Mouse (Mus musculus): ENCODE measurements around the gene Procr. TPM values are rescaled to one million over a fixed set of nuclear protein-coding genes. Genes with fewer than 3 reads are reported as not detected.

Gene Procr
- polyA plus RNA-seq, 1 experiment = 4.4 TPM

DNA sequence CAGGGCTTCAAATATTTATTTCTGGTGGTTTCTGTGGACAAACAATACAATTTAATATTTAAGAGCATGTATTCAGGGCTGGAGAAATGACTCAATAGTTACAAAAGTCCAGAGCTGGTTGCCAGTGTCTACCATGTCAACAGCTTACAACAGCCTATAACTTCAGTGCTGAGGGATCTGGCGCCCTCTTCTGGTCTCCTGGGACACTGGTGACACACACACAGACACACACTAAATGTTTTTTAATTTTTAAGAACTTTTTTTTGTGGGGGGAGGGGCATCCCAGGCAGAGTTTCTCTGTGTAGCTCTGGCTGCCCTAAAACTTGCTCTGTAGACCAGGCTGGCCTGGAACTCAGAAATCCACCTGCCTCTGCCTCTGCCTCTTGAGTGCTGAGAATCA is 4.8 kb downstream of the Procr start:
- H3K79me3 ChIP-seq (ENCODE audit: low read depth) = no peaks in the 10 kb centered on the region
- no peak overlapping the region for H3K4me3 ChIP-seq (ENCODE audit: insufficient read depth, poor library complexity, severe bottlenecking)
- TF ChIP-seq USF1 (IDR thresholded peaks at IDR 0.05; ENCODE audit: low read depth) (no peak), CTCF (IDR thresholded peaks at IDR 0.05; ENCODE audit: control insufficient read depth, insufficient read depth, insufficient read length) (no peak), MYOG (IDR thresholded peaks at IDR 0.05; ENCODE audit: control insufficient read depth, extremely low read depth, insufficient read length) (no peak), CEBPB (IDR thresholded peaks at IDR 0.05; ENCODE audit: low read depth) (no peak), FOSL1 (IDR thresholded peaks at IDR 0.05; ENCODE audit: insufficient read depth, low read length, poor library complexity, severe bottlenecking) (no peak), MAX (IDR thresholded peaks at IDR 0.05) (no peak), MYOD1 (IDR thresholded peaks at IDR 0.05; ENCODE audit: control insufficient read depth, insufficient read length, low read depth) (no peak)
- peaks cover 6% of the 10 kb centered on the region for H3K27me3 ChIP-seq (ENCODE audit: control insufficient read depth, insufficient read depth, insufficient read length)
- H3K36me3 ChIP-seq (ENCODE audit: control insufficient read depth, insufficient read depth) = no peaks in the 10 kb centered on the region
- H3ac ChIP-seq (ENCODE audit: control insufficient read depth, insufficient read length, low read depth) = no peak overlapping the region
- H3K79me2 ChIP-seq (ENCODE audit: control insufficient read depth, insufficient read depth) = no peaks in the 10 kb centered on the region

- H3K27me3 ChIP-seq (ENCODE audit: control insufficient read depth, insufficient read depth, insufficient read length) = peaks cover 9% of the 10 kb centered on the region
- no peak overlapping the region for H3K4me3 ChIP-seq (ENCODE audit: insufficient read depth, poor library complexity, severe bottlenecking)
- no peak overlapping the region for H3ac ChIP-seq (ENCODE audit: control insufficient read depth, insufficient read length, low read depth)
- no peaks in the 10 kb centered on the region for H3K79me2 ChIP-seq (ENCODE audit: control insufficient read depth, insufficient read depth)
- TF ChIP-seq USF1 (IDR thresholded peaks at IDR 0.05; ENCODE audit: low read depth) (no peak), MYOG (IDR thresholded peaks at IDR 0.05; ENCODE audit: control insufficient read depth, extremely low read depth, insufficient read length) (no peak), FOSL1 (IDR thresholded peaks at IDR 0.05; ENCODE audit: insufficient read depth, low read length, poor library complexity, severe bottlenecking) (no peak), MAX (IDR thresholded peaks at IDR 0.05) (no peak), MYOD1 (IDR thresholded peaks at IDR 0.05; ENCODE audit: control insufficient read depth, insufficient read length, low read depth) (no peak), CEBPB (IDR thresholded peaks at IDR 0.05; ENCODE audit: low read depth) (no peak), CTCF (IDR thresholded peaks at IDR 0.05; ENCODE audit: control insufficient read depth, insufficient read depth, insufficient read length) (no peak)
- no peaks in the 10 kb centered on the region for H3K36me3 ChIP-seq (ENCODE audit: control insufficient read depth, insufficient read depth)
- no peaks in the 10 kb centered on the region for H3K79me3 ChIP-seq (ENCODE audit: low read depth)
Observed at GRCm38 (mm10) chr2:155756855-155757566, 6.1 kb downstream of the Procr start.

DNA sequence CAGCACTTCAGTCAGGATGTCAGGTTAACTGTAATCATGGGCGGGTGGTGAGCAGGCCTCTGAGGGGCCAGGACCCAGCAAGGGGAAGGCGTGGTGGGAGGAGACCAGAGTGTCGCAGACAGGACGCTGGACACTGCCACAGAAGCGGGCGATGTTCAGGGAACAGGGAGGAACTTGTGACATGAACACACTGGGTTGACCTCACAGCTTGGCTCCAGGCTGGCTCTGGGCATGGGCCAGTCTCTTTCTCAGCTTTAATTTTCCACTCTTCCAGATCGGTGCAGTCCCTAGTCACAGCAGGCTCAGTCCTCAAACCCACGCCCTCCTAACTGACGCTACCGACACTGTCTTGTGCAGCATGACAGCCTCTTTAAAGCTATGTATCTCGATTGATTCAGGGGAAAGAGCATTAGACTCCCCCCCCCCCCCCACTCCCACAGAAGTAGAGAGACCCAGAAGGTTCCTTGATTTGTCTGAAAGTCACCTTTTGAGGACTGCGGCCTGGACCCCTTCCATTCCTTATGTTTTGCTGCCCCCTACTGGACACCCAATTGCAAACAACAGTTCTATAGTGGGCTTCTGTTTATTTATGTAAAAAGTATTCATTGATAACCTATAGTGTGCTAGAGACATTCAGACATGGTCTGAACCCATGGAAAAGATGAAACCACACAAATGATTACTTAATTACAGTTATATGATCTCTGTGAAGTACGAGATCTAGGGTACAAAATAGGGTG is 13.9 kb downstream of the Procr start:
- H3K79me3 ChIP-seq (ENCODE audit: low read depth) = no peaks in the 10 kb centered on the region
- peaks cover 7% of the 10 kb centered on the region for H3K27me3 ChIP-seq (ENCODE audit: control insufficient read depth, insufficient read depth, insufficient read length)
- no peaks in the 10 kb centered on the region for H3K79me2 ChIP-seq (ENCODE audit: control insufficient read depth, insufficient read depth)
- peak overlapping the region; percentile 24 for H3ac ChIP-seq (ENCODE audit: control insufficient read depth, insufficient read length, low read depth)
- TF ChIP-seq CTCF (IDR thresholded peaks at IDR 0.05; ENCODE audit: control insufficient read depth, insufficient read depth, insufficient read length) = no peak
- no peak for TF ChIP-seq MYOG (IDR thresholded peaks at IDR 0.05; ENCODE audit: control insufficient read depth, extremely low read depth, insufficient read length)
- TF ChIP-seq CEBPB (IDR thresholded peaks at IDR 0.05; ENCODE audit: low read depth) = no peak
- TF ChIP-seq FOSL1 (IDR thresholded peaks at IDR 0.05; ENCODE audit: insufficient read depth, low read length, poor library complexity, severe bottlenecking) = no peak
- TF ChIP-seq MAX (IDR thresholded peaks at IDR 0.05) = no peak
- TF ChIP-seq MYOD1 (IDR thresholded peaks at IDR 0.05; ENCODE audit: control insufficient read depth, insufficient read length, low read depth) = no peak
- no peak for TF ChIP-seq USF1 (IDR thresholded peaks at IDR 0.05; ENCODE audit: low read depth)
- H3K4me3 ChIP-seq (ENCODE audit: insufficient read depth, poor library complexity, severe bottlenecking) = no peak overlapping the region
- H3K36me3 ChIP-seq (ENCODE audit: control insufficient read depth, insufficient read depth) = no peaks in the 10 kb centered on the region

GRCm38 (mm10) chr2:155773664-155774063 is 22.7 kb downstream of the Procr start:
- no peak for TF ChIP-seq CEBPB (IDR thresholded peaks at IDR 0.05; ENCODE audit: low read depth)
- no peak for TF ChIP-seq MYOG (IDR thresholded peaks at IDR 0.05; ENCODE audit: control insufficient read depth, extremely low read depth, insufficient read length)
- no peak for TF ChIP-seq CTCF (IDR thresholded peaks at IDR 0.05; ENCODE audit: control insufficient read depth, insufficient read depth, insufficient read length)
- no peak for TF ChIP-seq FOSL1 (IDR thresholded peaks at IDR 0.05; ENCODE audit: insufficient read depth, low read length, poor library complexity, severe bottlenecking)
- no peak for TF ChIP-seq MAX (IDR thresholded peaks at IDR 0.05)
- no peak for TF ChIP-seq USF1 (IDR thresholded peaks at IDR 0.05; ENCODE audit: low read depth)
- TF ChIP-seq MYOD1 (IDR thresholded peaks at IDR 0.05; ENCODE audit: control insufficient read depth, insufficient read length, low read depth) = no peak
- H3K27me3 ChIP-seq (ENCODE audit: control insufficient read depth, insufficient read depth, insufficient read length) = peaks cover 55% of the 10 kb centered on the region

DNA sequence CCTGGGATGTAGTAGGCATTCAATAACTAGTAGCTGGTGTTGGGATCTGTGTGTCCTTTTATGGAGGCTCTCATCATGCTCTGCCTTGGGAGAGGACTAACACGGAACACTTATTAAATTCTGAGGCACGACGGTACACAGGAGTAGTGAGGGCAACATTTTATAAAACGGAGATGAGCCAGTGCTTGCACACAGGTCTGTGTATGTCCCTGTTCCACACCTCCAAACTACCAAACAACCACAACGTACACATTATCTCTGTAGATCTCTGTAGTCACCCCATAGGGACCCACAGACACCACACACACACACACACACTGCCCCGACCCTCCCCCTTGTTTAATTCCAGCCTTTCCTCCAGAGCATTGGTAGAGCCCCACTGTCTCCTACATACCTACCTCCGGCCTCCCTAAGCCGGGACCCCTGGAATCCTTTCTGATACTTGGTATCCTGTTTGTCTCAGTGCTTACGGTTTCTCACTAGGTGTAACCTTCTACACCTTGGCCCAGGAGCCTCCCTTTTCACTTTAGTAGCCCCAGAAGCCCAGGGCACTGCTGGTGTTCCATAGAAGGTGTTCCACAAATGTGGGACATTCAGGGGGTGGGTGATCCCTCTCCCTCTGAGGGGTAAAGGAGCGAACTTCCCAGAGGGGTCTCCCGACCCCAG is 23.5 kb downstream of the Procr start:
- no peaks in the 10 kb centered on the region for H3K79me2 ChIP-seq (ENCODE audit: control insufficient read depth, insufficient read depth)
- TF ChIP-seq MYOD1 (IDR thresholded peaks at IDR 0.05; ENCODE audit: control insufficient read depth, insufficient read length, low read depth) (no peak), CEBPB (IDR thresholded peaks at IDR 0.05; ENCODE audit: low read depth) (no peak), FOSL1 (IDR thresholded peaks at IDR 0.05; ENCODE audit: insufficient read depth, low read length, poor library complexity, severe bottlenecking) (no peak), MAX (IDR thresholded peaks at IDR 0.05) (no peak)
- H3K79me3 ChIP-seq (ENCODE audit: low read depth) = no peaks in the 10 kb centered on the region
- H3K4me3 ChIP-seq (ENCODE audit: insufficient read depth, poor library complexity, severe bottlenecking) = no peak overlapping the region
- no peaks in the 10 kb centered on the region for H3K36me3 ChIP-seq (ENCODE audit: control insufficient read depth, insufficient read depth)
- H3ac ChIP-seq (ENCODE audit: control insufficient read depth, insufficient read length, low read depth) = no peak overlapping the region
- H3K27me3 ChIP-seq (ENCODE audit: control insufficient read depth, insufficient read depth, insufficient read length) = peaks cover 60% of the 10 kb centered on the region

More at GRCm38 (mm10) chr2:155773664-155774063, 22.7 kb downstream of the Procr start:
- H3K4me3 ChIP-seq (ENCODE audit: insufficient read depth, poor library complexity, severe bottlenecking) = no peak overlapping the region
- no peaks in the 10 kb centered on the region for H3K79me2 ChIP-seq (ENCODE audit: control insufficient read depth, insufficient read depth)
- no peaks in the 10 kb centered on the region for H3K36me3 ChIP-seq (ENCODE audit: control insufficient read depth, insufficient read depth)
- H3ac ChIP-seq (ENCODE audit: control insufficient read depth, insufficient read length, low read depth) = no peak overlapping the region
- no peaks in the 10 kb centered on the region for H3K79me3 ChIP-seq (ENCODE audit: low read depth)
